16 mouse cellular contexts compared by ENCODE assay signal in genomic region chr6:46031821-46032594, GRCm38 (mm10).
"Had no signal": no experiment of that assay in that cellular context is flagged by ENCODE, and none has a peak within 500 bp of the region (broad histone marks: within the 10 kb centered on the region; RNA-seq: fewer than 3 reads in every experiment).

No protein-coding gene starts in this region.

- H3K9ac ChIP-seq: limb, embryonic 13.5 days; liver, embryonic 12.5 days; liver, embryonic 15.5 days; midbrain, embryonic 12.5 days had no signal

- H3K36me3 ChIP-seq: limb, embryonic 10.5 days; limb, embryonic 13.5 days; liver, embryonic 12.5 days; liver, embryonic 15.5 days; midbrain, embryonic 12.5 days had no signal

- H3K27me3 ChIP-seq: limb, embryonic 13.5 days; liver, embryonic 12.5 days; liver, embryonic 15.5 days; midbrain, embryonic 12.5 days had no signal

- DNase-seq: kidney, adult 2 months; kidney, postnatal 25 days; layer of hippocampus, adult 9-11 months; liver; lung, adult 18-20 months; thymus, adult 18-20 months; thymus, postnatal 36 days had no signal

- ATAC-seq: intestine, postnatal 0 days; liver, embryonic 12.5 days had no signal

- H3K4me3 ChIP-seq: layer of hippocampus, adult 2 months; limb, embryonic 10.5 days; limb, embryonic 13.5 days; liver, embryonic 12.5 days; liver, embryonic 15.5 days; midbrain, embryonic 12.5 days had no signal

- H3K9me3 ChIP-seq: limb, embryonic 10.5 days; limb, embryonic 13.5 days; liver, embryonic 12.5 days; liver, embryonic 15.5 days; midbrain, embryonic 12.5 days had no signal

- H3K4me1 ChIP-seq: limb, embryonic 10.5 days; limb, embryonic 13.5 days; liver, embryonic 12.5 days; liver, embryonic 15.5 days; midbrain, embryonic 12.5 days had no signal

- H3K4me2 ChIP-seq: limb, embryonic 13.5 days; liver, embryonic 12.5 days; liver, embryonic 15.5 days; midbrain, embryonic 12.5 days had no signal

- H3K27ac ChIP-seq: kidney, postnatal 0 days; layer of hippocampus, adult 2 months; limb, embryonic 10.5 days; limb, embryonic 13.5 days; liver, embryonic 12.5 days; liver, embryonic 15.5 days; macrophage; midbrain, embryonic 12.5 days had no signal
